In the genomic region with DNA sequence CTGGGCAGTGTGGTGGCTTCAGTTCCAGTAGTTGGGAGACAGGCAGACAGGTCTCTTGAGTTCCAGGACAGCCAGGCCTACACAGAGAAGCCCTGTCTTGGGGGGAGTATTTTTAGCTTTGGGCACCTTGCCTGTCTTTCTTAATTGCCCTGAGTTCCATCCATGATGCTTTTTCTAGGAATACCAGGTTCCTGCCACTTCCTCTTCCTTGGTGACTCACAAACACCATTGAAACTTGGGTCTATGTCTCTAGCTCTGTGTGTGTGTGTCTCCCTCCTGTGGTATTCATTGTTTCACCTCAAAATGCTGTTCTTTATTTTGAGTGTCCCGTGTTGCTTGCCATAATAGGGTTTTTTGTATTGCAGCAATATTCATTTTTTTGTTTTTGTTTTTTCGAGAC, we compare ENCODE assay signal across 19 mouse cellular contexts. TPM values are rescaled to one million over a fixed set of nuclear protein-coding genes. Genes with fewer than 3 reads are reported as not detected.
A peak's percentile ranks its signal among the peaks of the same experiment; 100 is the strongest.
DNase-seq lines count a peak whose midpoint lies in the region; ATAC-seq and TF ChIP-seq lines count a peak whose summit lies in the region.
"Had no signal": no experiment of that assay in that cellular context is flagged by ENCODE, and none has a peak within 500 bp of the region (broad histone marks: within the 10 kb centered on the region; RNA-seq: fewer than 3 reads in every experiment).

No protein-coding gene starts in this region.

- H3K27me3 ChIP-seq in heart, embryonic 12.5 days (replicated peaks) = no peaks in the 10 kb centered on the region
- H3K27me3 ChIP-seq in midbrain, postnatal 0 days (ENCODE audit: insufficient read depth, low read length) = no peaks in the 10 kb centered on the region
- H3K27me3 ChIP-seq in midbrain, embryonic 11.5 days (ENCODE audit: control insufficient read depth, insufficient read depth, low read length) = no peaks in the 10 kb centered on the region
- H3K27me3 ChIP-seq in splenic B cell, adult 2 months (ENCODE audit: control insufficient read depth, insufficient read depth, low read length, poor library complexity, severe bottlenecking) = no peaks in the 10 kb centered on the region
- H3K27me3 ChIP-seq: embryonic facial prominence, embryonic 12.5 days; kidney, embryonic 15.5 days; lung, embryonic 15.5 days; stomach, embryonic 15.5 days had no signal

- WGBS in heart, embryonic 12.5 days = 91% methylated on average over 2 of the region's 2 CpGs
- WGBS in midbrain, postnatal 0 days = 92% methylated on average over 2 of the region's 2 CpGs
- 92% methylated on average over 2 of the region's 2 CpGs for WGBS in midbrain, embryonic 11.5 days

- ATAC-seq in heart, embryonic 12.5 days (ENCODE audit: insufficient number of reproducible peaks, low FRiP score) = no peak
- ATAC-seq in midbrain, postnatal 0 days (ENCODE audit: low FRiP score) = no peak
- ATAC-seq in midbrain, embryonic 11.5 days (ENCODE audit: low FRiP score) = no peak
- ATAC-seq in granulocyte monocyte progenitor cell, adult 5-6 weeks (replicated peaks; ENCODE audit: poor library complexity, severe bottlenecking) = peak; percentile 58; the same call in 1 of the 2 replicates
- ATAC-seq: inflammation-experienced regulatory T-cells, adult 6 months; midbrain, embryonic 16.5 days had no signal

- H3K9ac ChIP-seq in heart, embryonic 12.5 days = no peak overlapping the region
- no peak overlapping the region for H3K9ac ChIP-seq in midbrain, postnatal 0 days (replicated peaks; ENCODE audit: low read length, poor library complexity, severe bottlenecking)
- no peak overlapping the region for H3K9ac ChIP-seq in midbrain, embryonic 11.5 days (ENCODE audit: low read length)
- H3K9ac ChIP-seq: embryonic facial prominence, embryonic 12.5 days; kidney, embryonic 15.5 days; lung, embryonic 15.5 days; stomach, embryonic 15.5 days had no signal

- 0 out of 2 replicates have a peak overlapping the region, but pooled peaks have one; percentile 14 for H3K27ac ChIP-seq in heart, embryonic 12.5 days (ENCODE audit: poor library complexity, severe bottlenecking)
- no peak overlapping the region for H3K27ac ChIP-seq in midbrain, postnatal 0 days (ENCODE audit: low read depth, low read length)
- no peak overlapping the region for H3K27ac ChIP-seq in midbrain, embryonic 11.5 days (ENCODE audit: low read depth, low read length)
- H3K27ac ChIP-seq: embryonic facial prominence, embryonic 12.5 days; kidney, embryonic 15.5 days; lung, embryonic 15.5 days; stomach, embryonic 15.5 days had no signal

- peaks cover 65% of the 10 kb centered on the region for H3K4me1 ChIP-seq in heart, embryonic 12.5 days (replicated peaks)
- H3K4me1 ChIP-seq in midbrain, postnatal 0 days (ENCODE audit: insufficient read depth, low read length) = no peaks in the 10 kb centered on the region
- H3K4me1 ChIP-seq in midbrain, embryonic 11.5 days (ENCODE audit: control insufficient read depth, insufficient read depth, low read length) = peaks cover 10% of the 10 kb centered on the region

- peaks cover 36% of the 10 kb centered on the region for H3K36me3 ChIP-seq in heart, embryonic 12.5 days
- H3K36me3 ChIP-seq in midbrain, postnatal 0 days (ENCODE audit: insufficient read depth, low read length) = no peaks in the 10 kb centered on the region; the same call in 1 of the 2 replicates
- H3K36me3 ChIP-seq in midbrain, embryonic 11.5 days (ENCODE audit: control insufficient read depth, insufficient read depth, low read length) = peaks cover 8% of the 10 kb centered on the region; the same call in 1 of the 2 replicates
- H3K36me3 ChIP-seq in splenic B cell, adult 2 months (ENCODE audit: control insufficient read depth, insufficient read depth, low read length, poor library complexity, severe bottlenecking) = peaks cover 3% of the 10 kb centered on the region

- DNase-seq in heart, adult 8-10 months (ENCODE audit: low spot score) = no peak
- DNase-seq in midbrain, postnatal 0 days (ENCODE audit: low spot score) = no peak
- no peak for DNase-seq in midbrain, embryonic 11.5 days (ENCODE audit: low spot score, missing footprints)
- DNase-seq in splenic B cell, adult 2 months (ENCODE audit: low read depth, low spot score) = peak; percentile 23
- DNase-seq in left cerebral cortex, adult 8-10 months (ENCODE audit: low spot score in 2 of 2) = no peak
- DNase-seq in frontal cortex, postnatal 36 days (ENCODE audit: low spot score in 2 of 2) = no peak
- DNase-seq: adrenal gland, postnatal 25 days; cerebellum, adult 2 months; gastrocnemius, postnatal 25 days; spleen, adult 18-20 months; thymus, postnatal 36 days had no signal

- peak; percentile 26 for TF ChIP-seq CTCF in midbrain, postnatal 0 days (IDR thresholded peaks at IDR 0.05)

- H3K4me3 ChIP-seq in heart, embryonic 12.5 days = no peak overlapping the region
- H3K4me3 ChIP-seq in midbrain, postnatal 0 days (ENCODE audit: low read depth, low read length) = no peak overlapping the region
- no peak overlapping the region for H3K4me3 ChIP-seq in midbrain, embryonic 11.5 days (ENCODE audit: low read depth, low read length)
- H3K4me3 ChIP-seq: embryonic facial prominence, embryonic 12.5 days; kidney, embryonic 15.5 days; lung, embryonic 15.5 days; stomach, embryonic 15.5 days had no signal

- H3K9me3 ChIP-seq in heart, embryonic 12.5 days (replicated peaks) = no peaks in the 10 kb centered on the region
- H3K9me3 ChIP-seq in midbrain, postnatal 0 days (ENCODE audit: low read length) = no peaks in the 10 kb centered on the region
- H3K9me3 ChIP-seq in midbrain, embryonic 11.5 days (ENCODE audit: control insufficient read depth, low read length) = no peaks in the 10 kb centered on the region
- H3K9me3 ChIP-seq: embryonic facial prominence, embryonic 12.5 days; kidney, embryonic 15.5 days; lung, embryonic 15.5 days; stomach, embryonic 15.5 days had no signal

- no peak overlapping the region for H3K4me2 ChIP-seq in heart, embryonic 12.5 days
- no peak overlapping the region for H3K4me2 ChIP-seq in midbrain, postnatal 0 days (ENCODE audit: low read depth, low read length, poor library complexity, severe bottlenecking)
- H3K4me2 ChIP-seq in midbrain, embryonic 11.5 days = no peak overlapping the region
- H3K4me2 ChIP-seq: embryonic facial prominence, embryonic 12.5 days; kidney, embryonic 15.5 days; lung, embryonic 15.5 days; stomach, embryonic 15.5 days had no signal

RNA-seq across cellular contexts. Expression of gene Anp32b, which starts 7.7 kb away (rescaled TPM):
- polyA plus RNA-seq in heart, embryonic 12.5 days (2016; fragmentation: Nextera tagmentation; extraction: Ambion mirVana) = 209 and 214 TPM in 2 replicates
- total RNA-seq in heart, adult 8-10 months (2022) = 10 to 100 TPM; 59.5 to 64.7 (median 61.5) TPM
- 2.7 and 5.0 TPM in 2 replicates for total RNA-seq in midbrain, postnatal 0 days (2014; rRNA removed)
- polyA plus RNA-seq in midbrain, postnatal 0 days (2015; fragmentation: Nextera tagmentation; extraction: Ambion mirVana) = 45.8 and 50.5 TPM in 2 replicates
- polyA plus RNA-seq in midbrain, embryonic 11.5 days (2014; fragmentation: Nextera tagmentation; extraction: Ambion mirVana) = 285 and 311 TPM in 2 replicates
- 672 and 724 TPM in 2 replicates for total RNA-seq in granulocyte monocyte progenitor cell, adult 5-6 weeks (2014; fragmentation: Nextera tagmentation)
- total RNA-seq in granulocyte monocyte progenitor cell, adult 5-6 weeks (2017) = 142 and 159 TPM in 2 replicates
- 10 to 100 TPM; 51.0 to 60.2 (median 55.9) TPM for total RNA-seq in left cerebral cortex, adult 8-10 months (2022)

RNA-seq across cellular contexts. Expression of gene Nans, which starts 30.6 kb away (rescaled TPM):
- polyA plus RNA-seq in heart, embryonic 12.5 days (2016; fragmentation: Nextera tagmentation; extraction: Ambion mirVana) = 62.2 and 68.3 TPM in 2 replicates
- total RNA-seq in heart, adult 8-10 months (2022) = 10 to 100 TPM; 12.1 to 16.8 (median 15.6) TPM
- 92.0 and 94.5 TPM in 2 replicates for total RNA-seq in midbrain, postnatal 0 days (2014; rRNA removed)
- 56.9 and 59.6 TPM in 2 replicates for polyA plus RNA-seq in midbrain, postnatal 0 days (2015; fragmentation: Nextera tagmentation; extraction: Ambion mirVana)
- 76.0 and 76.5 TPM in 2 replicates for polyA plus RNA-seq in midbrain, embryonic 11.5 days (2014; fragmentation: Nextera tagmentation; extraction: Ambion mirVana)
- total RNA-seq in granulocyte monocyte progenitor cell, adult 5-6 weeks (2014; fragmentation: Nextera tagmentation) = 77.2 and 94.3 TPM in 2 replicates
- total RNA-seq in granulocyte monocyte progenitor cell, adult 5-6 weeks (2017) = 86.2 and 97.0 TPM in 2 replicates
- total RNA-seq in left cerebral cortex, adult 8-10 months (2022) = 10 to 100 TPM; 13.1 to 19.7 (median 17.0) TPM

RNA-seq across cellular contexts. Expression of gene Hemgn, which starts 45.1 kb away (rescaled TPM):
- polyA plus RNA-seq in heart, embryonic 12.5 days (2016; fragmentation: Nextera tagmentation; extraction: Ambion mirVana) = 9.7 and 12.4 TPM in 2 replicates
- total RNA-seq in heart, adult 8-10 months (2022) = under 1 TPM in 1 of 4 experiments, not detected in 3; 0.37 TPM
- total RNA-seq in midbrain, postnatal 0 days (2014; rRNA removed) = not detected in 2 replicates
- not detected in 2 replicates for polyA plus RNA-seq in midbrain, postnatal 0 days (2015; fragmentation: Nextera tagmentation; extraction: Ambion mirVana)
- polyA plus RNA-seq in midbrain, embryonic 11.5 days (2014; fragmentation: Nextera tagmentation; extraction: Ambion mirVana) = 20.4 and 20.5 TPM in 2 replicates
- 0.45 and 1.2 TPM in 2 replicates for total RNA-seq in granulocyte monocyte progenitor cell, adult 5-6 weeks (2014; fragmentation: Nextera tagmentation)
- total RNA-seq in granulocyte monocyte progenitor cell, adult 5-6 weeks (2017) = 2.2 and 3.0 TPM in 2 replicates
- total RNA-seq in left cerebral cortex, adult 8-10 months (2022) = not detected
- total RNA-seq: adrenal gland, postnatal 25 days; gastrocnemius, postnatal 25 days had no signal
- polyA plus RNA-seq: midbrain, embryonic 16.5 days had no signal
